Mouse (Mus musculus): ENCODE data around the gene Sgcg. TPM values are rescaled to one million over a fixed set of nuclear protein-coding genes. Genes with fewer than 3 reads are reported as not detected.

Gene Sgcg
- polyA plus RNA-seq, 1 experiment from 2014 or later, result 0.19 TPM

GRCm38 (mm10) chr14:61171261-61171970, 86.9 kb downstream of the Sgcg start:
- Histone ChIP-seq H3K36me3 (replicated peaks) (no peaks in the 10 kb centered on the region), H3K9me3 (no peaks in the 10 kb centered on the region)
- WGBS, result 90% methylated on average over 5 of the region's 5 CpGs

More at GRCm38 (mm10) chr14:61171261-61171970, 86.9 kb downstream of the Sgcg start:
- no peak overlapping the region for H3K4me2 ChIP-seq
- peaks cover 24% of the 10 kb centered on the region for H3K4me1 ChIP-seq
- no peak overlapping the region for H3K4me3 ChIP-seq
- H3K27me3 ChIP-seq (replicated peaks), result no peaks in the 10 kb centered on the region
- H3K9ac ChIP-seq, result no peak overlapping the region
- H3K27ac ChIP-seq, result no peak overlapping the region
- no peak for ATAC-seq (replicated peaks)

Other genes with a start within 250 kb of the Sgcg start
- gene Tnfrsf19, start 212.0 kb downstream of the Sgcg start, polyA plus RNA-seq (2015; fragmentation: Nextera tagmentation; extraction: Ambion mirVana), result 37.2 and 40.5 TPM in 2 replicates
- 7.1 and 8.4 TPM in 2 replicates for gene Sacs, start 120.0 kb downstream of the Sgcg start, polyA plus RNA-seq (2015; fragmentation: Nextera tagmentation; extraction: Ambion mirVana)
- 0.45 and 0.48 TPM in 2 replicates for gene Arl11, start 51.3 kb upstream of the Sgcg start, polyA plus RNA-seq (2015; fragmentation: Nextera tagmentation; extraction: Ambion mirVana)
- 9.3 and 9.9 TPM in 2 replicates for gene Ebpl, start 101.9 kb upstream of the Sgcg start, polyA plus RNA-seq (2015; fragmentation: Nextera tagmentation; extraction: Ambion mirVana)
- gene Kpna3, start 181.4 kb upstream of the Sgcg start, polyA plus RNA-seq (2015; fragmentation: Nextera tagmentation; extraction: Ambion mirVana), result 67.7 and 72.6 TPM in 2 replicates

All from midbrain, embryonic 15.5 days (tissue).